Mouse (Mus musculus): ENCODE measurements at regions not wholly inside any gene's neighbourhood (a gene's known extent, or its start where the extent isn't known, plus 50 kb on each side); places are given as distances from the start of the nearest gene placed in this dataset.

DNA sequence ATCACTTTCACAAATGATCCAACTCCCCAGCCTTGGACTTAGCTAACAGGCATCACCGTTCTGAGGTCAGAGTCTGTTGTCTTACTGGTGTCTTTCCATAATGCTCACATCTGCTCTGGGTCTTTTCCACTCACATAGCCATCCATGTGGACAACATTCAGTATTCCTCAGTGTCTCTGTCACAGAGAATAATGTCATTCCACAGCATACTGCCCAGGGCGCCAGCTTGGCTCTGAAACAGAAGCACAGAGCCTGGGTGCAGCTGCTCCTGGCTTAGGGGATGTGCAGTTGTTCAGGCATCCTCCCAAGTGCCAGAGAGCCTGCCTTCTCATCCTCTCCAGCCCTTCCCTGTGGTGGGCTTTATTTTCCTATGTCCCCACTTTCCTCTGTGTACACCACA lies 226.7 kb upstream of the Mki67 start:
- Histone ChIP-seq H3K27ac (no peak overlapping the region), H3K9ac (no peak overlapping the region), H3K4me3 (no peak overlapping the region), H3K9me3 (no peaks in the 10 kb centered on the region), H3K4me1 (no peaks in the 10 kb centered on the region), H3K4me2 (replicated peaks) (no peak overlapping the region), H3K36me3 (no peaks in the 10 kb centered on the region), H3K27me3 (replicated peaks) (no peaks in the 10 kb centered on the region)
- WGBS: 88% methylated on average over 2 of the region's 2 CpGs
- ATAC-seq (ENCODE audit: low FRiP score, low read depth): no peak

DNA sequence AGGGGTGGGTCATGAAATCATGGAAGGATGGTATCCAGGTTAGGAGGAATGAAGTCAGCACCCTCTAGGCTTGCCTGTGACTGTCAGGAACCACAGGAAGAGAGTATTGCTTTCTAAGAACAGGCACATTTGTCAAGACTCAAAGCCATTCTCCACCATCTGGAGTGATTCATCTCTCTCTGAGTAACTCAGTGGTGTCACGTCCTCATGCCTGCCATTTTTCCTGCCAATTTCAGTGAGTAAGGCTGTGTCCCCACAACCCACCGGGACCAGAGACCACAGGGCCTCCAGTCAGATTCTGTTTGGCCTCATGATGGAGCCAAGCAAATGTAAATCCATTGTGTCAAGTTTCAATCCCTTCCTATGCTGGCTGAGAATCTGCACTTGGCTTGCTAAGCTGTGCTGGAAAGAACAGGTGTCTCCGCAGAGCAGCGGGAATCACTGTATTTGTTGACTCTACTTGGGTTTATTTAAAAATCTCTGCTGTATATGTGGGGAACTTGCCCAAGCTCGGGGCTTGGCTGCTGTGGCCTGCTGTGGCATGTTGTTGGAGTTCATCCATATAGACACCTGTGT lies 230.0 kb upstream of the Mki67 start:
- WGBS: 84% methylated on average over 5 of the region's 5 CpGs
- no peak overlapping the region for H3K4me2 ChIP-seq (replicated peaks)
- H3K9ac ChIP-seq: no peak overlapping the region
- ATAC-seq (ENCODE audit: low FRiP score, low read depth): no peak
- H3K36me3 ChIP-seq: no peaks in the 10 kb centered on the region
- H3K9me3 ChIP-seq: no peaks in the 10 kb centered on the region
- no peak overlapping the region for H3K27ac ChIP-seq
- no peaks in the 10 kb centered on the region for H3K27me3 ChIP-seq (replicated peaks)
- no peak overlapping the region for H3K4me3 ChIP-seq
- no peaks in the 10 kb centered on the region for H3K4me1 ChIP-seq

DNA sequence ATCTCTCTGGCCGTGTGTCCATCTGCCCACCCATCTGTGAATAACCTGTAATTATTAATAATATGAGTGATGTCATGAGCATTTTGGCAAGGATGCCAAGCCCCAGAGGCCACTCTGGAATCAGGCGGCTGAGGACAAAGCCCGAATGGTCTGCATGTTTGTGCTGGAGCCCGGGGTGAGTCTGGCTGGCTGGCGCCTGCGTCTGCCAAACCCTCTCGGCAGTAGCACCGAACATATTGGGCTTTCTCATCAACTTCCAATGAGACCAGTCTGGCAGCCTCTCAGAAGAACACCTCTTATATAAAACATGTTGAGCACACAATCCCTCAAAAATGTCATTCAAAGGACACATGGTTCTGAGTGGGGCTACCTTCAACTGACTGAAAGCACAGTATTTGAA lies 244.9 kb upstream of the Mki67 start:
- 86% methylated on average over 8 of the region's 8 CpGs for WGBS
- H3K27ac ChIP-seq: no peak overlapping the region

DNA sequence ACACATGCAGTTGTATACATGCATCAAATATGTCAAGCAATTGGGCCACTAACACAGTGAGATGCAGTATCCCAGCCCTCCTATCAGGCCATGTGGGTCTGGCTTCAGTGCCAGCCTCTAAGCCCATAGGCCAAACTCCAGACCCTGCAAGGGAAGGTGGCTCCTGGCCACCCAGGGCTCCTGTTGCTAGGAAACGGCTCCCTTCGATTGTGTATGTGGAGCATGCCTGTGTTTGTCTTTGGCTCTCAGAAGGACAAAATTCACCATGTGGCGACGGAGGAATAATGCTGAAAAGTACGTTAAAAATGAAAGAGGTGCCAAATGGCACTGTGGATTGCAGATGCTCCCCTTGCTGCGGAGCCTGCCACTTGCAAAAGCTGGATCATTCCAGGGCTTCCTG lies 249.4 kb upstream of the Mki67 start:
- H3K9ac ChIP-seq: no peak overlapping the region
- no peak overlapping the region for H3K4me3 ChIP-seq
- H3K36me3 ChIP-seq: no peaks in the 10 kb centered on the region
- no peaks in the 10 kb centered on the region for H3K9me3 ChIP-seq
- no peak overlapping the region for H3K27ac ChIP-seq
- H3K4me2 ChIP-seq (replicated peaks): no peak overlapping the region
- no peaks in the 10 kb centered on the region for H3K27me3 ChIP-seq (replicated peaks)
- 0 out of 2 replicates have a peak, but pooled peaks have one; percentile 48 for ATAC-seq (ENCODE audit: low FRiP score, low read depth)
- WGBS: 37% methylated on average over 6 of the region's 6 CpGs
- H3K4me1 ChIP-seq: peaks cover 13% of the 10 kb centered on the region

More for the DNA sequence above, 244.9 kb upstream of the Mki67 start:
- ATAC-seq (ENCODE audit: low FRiP score, low read depth): no peak
- no peaks in the 10 kb centered on the region for H3K9me3 ChIP-seq
- H3K4me3 ChIP-seq: no peak overlapping the region
- H3K4me1 ChIP-seq: peaks cover 9% of the 10 kb centered on the region
- no peak overlapping the region for H3K9ac ChIP-seq
- H3K4me2 ChIP-seq (replicated peaks): no peak overlapping the region
- no peaks in the 10 kb centered on the region for H3K27me3 ChIP-seq (replicated peaks)
- H3K36me3 ChIP-seq: no peaks in the 10 kb centered on the region

DNA sequence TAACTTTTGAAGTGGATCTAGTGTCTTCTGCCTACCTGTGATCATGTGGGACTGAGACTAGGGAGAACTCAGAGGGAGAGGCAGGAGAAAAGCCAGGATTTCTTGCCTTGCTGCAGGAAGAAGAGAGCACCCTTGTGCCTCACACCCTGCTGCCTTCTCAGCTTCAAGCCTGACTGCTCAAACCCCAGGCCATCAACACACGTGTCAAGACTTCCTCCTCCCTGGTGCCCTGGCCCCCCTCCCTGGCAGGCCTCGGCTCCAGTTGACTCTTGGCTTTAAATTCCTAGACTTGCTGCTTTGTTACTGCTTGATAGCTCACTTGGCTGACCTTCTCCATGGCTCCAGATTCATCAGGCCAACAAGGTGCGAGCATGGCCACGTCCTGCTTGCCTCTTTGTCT lies 250.1 kb upstream of the Mki67 start:
- no peaks in the 10 kb centered on the region for H3K27me3 ChIP-seq (replicated peaks)
- WGBS: 45% methylated on average over 4 of the region's 4 CpGs
- no peak overlapping the region for H3K27ac ChIP-seq

DNA sequence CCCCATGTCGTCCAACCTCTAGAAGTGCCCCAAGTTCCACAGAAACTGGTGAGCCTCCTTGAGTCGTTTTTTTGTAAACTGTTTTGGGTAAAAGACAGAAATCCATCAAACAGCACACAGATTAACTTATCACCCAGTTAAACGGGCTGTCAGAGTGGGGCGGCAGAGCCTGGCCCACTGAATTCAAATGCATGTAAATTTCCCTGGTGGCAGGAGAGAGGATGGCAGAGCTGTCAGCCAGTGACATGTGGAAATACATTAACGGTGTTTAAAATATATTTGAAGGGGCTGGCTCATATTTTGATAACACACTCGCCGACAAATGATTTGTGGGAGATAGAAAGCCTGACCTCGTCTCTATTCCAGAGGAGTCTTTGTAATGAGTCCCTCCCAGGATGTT lies 252.5 kb upstream of the Mki67 start:
- no peaks in the 10 kb centered on the region for H3K36me3 ChIP-seq
- H3K9ac ChIP-seq: no peak overlapping the region
- H3K4me2 ChIP-seq (replicated peaks): no peak overlapping the region
- 69% methylated on average over 8 of the region's 8 CpGs for WGBS
- no peak for ATAC-seq (ENCODE audit: low FRiP score, low read depth)
- no peaks in the 10 kb centered on the region for H3K9me3 ChIP-seq
- no peak overlapping the region for H3K27ac ChIP-seq
- no peak overlapping the region for H3K4me3 ChIP-seq
- H3K4me1 ChIP-seq: peaks cover 13% of the 10 kb centered on the region
- no peaks in the 10 kb centered on the region for H3K27me3 ChIP-seq (replicated peaks)

More for the DNA sequence above, 250.1 kb upstream of the Mki67 start:
- no peak overlapping the region for H3K4me3 ChIP-seq
- no peaks in the 10 kb centered on the region for H3K9me3 ChIP-seq
- no peaks in the 10 kb centered on the region for H3K36me3 ChIP-seq
- H3K4me1 ChIP-seq: peaks cover 13% of the 10 kb centered on the region
- no peak overlapping the region for H3K9ac ChIP-seq
- no peak overlapping the region for H3K4me2 ChIP-seq (replicated peaks)
- ATAC-seq (ENCODE audit: low FRiP score, low read depth): no peak

DNA sequence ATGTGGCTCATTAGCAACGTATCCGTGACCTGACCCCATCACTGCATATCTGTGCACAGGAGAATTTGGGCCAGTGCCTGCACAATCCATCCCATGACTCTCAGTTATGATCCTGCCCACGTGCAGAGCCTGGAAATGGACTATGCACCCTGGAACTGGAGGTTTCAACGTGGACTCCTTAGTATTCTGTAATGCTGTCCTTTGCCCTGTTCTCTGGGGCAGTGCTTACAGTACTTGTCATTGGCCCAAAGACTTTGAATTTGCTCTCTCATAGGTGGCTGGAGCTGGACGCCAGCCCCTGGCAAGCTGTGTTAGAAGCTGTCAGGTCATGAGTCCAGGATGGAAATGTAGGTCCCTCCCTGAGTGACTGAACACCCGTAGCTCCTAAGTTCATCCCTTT lies 269.9 kb upstream of the Mki67 start:
- H3K4me3 ChIP-seq: no peak overlapping the region
- H3K9me3 ChIP-seq: no peaks in the 10 kb centered on the region
- no peak for ATAC-seq (ENCODE audit: low FRiP score, low read depth)
- 79% methylated on average over 6 of the region's 6 CpGs for WGBS
- H3K4me1 ChIP-seq: no peaks in the 10 kb centered on the region
- H3K27me3 ChIP-seq (replicated peaks): no peaks in the 10 kb centered on the region
- no peaks in the 10 kb centered on the region for H3K36me3 ChIP-seq
- H3K27ac ChIP-seq: no peak overlapping the region
- no peak overlapping the region for H3K4me2 ChIP-seq (replicated peaks)
- H3K9ac ChIP-seq: no peak overlapping the region

DNA sequence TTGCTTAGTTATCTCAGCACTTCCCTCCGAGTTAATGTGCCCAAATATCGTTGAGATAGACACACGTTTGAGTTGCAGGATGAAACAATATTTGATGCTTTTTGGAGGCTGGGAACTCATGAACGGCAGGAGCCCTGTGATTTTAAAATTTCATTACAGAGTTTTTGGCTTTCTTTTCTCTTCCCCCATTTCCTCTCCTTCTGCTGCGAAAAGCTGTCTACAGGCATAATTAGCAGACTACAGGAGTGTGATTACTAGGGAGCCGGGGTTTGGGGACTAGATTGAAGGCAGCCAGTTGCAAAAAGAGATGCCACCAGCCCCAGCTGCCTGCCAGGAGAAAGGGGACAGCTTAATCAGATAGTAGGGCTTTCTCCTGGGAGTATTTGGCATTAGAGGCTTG lies 274.2 kb upstream of the Mki67 start:
- no peak overlapping the region for H3K9ac ChIP-seq
- ATAC-seq (ENCODE audit: low FRiP score, low read depth): no peak
- no peaks in the 10 kb centered on the region for H3K9me3 ChIP-seq
- H3K27ac ChIP-seq: no peak overlapping the region
- H3K4me3 ChIP-seq: no peak overlapping the region
- no peaks in the 10 kb centered on the region for H3K4me1 ChIP-seq
- H3K4me2 ChIP-seq (replicated peaks): no peak overlapping the region
- 66% methylated on average over 6 of the region's 6 CpGs for WGBS
- H3K27me3 ChIP-seq (replicated peaks): no peaks in the 10 kb centered on the region
- no peaks in the 10 kb centered on the region for H3K36me3 ChIP-seq

DNA sequence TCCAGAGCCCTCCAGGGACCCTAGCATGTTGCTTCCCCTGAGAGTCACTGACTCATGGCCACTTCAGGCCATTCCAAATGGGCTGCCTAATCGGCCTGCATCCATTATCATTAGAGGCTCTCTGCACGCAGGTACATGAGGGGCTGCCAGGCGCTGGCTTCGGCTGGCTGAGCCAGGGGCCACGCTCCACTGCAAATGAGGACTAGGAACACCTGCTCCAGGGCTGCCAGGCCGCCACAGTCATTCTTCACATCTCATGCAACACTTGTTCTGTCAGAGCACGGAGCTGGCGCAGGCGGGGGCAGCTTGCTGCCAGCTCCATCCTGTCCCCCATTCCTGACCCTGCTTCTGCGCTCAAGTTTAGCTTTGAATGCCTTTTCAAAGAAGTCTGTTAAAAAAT lies 280.7 kb upstream of the Mki67 start:
- 75% methylated on average over 10 of the region's 10 CpGs for WGBS
- Histone ChIP-seq H3K9me3 (no peaks in the 10 kb centered on the region), H3K27me3 (replicated peaks) (no peaks in the 10 kb centered on the region), H3K27ac (no peak overlapping the region), H3K4me2 (replicated peaks) (no peak overlapping the region), H3K36me3 (no peaks in the 10 kb centered on the region), H3K4me1 (0 out of 2 replicates have a peak, but pooled peaks cover 4% of the 10 kb centered on the region), H3K9ac (no peak overlapping the region; the same call in 1 of the 2 replicates), H3K4me3 (no peak overlapping the region)
- ATAC-seq (ENCODE audit: low FRiP score, low read depth): no peak

DNA sequence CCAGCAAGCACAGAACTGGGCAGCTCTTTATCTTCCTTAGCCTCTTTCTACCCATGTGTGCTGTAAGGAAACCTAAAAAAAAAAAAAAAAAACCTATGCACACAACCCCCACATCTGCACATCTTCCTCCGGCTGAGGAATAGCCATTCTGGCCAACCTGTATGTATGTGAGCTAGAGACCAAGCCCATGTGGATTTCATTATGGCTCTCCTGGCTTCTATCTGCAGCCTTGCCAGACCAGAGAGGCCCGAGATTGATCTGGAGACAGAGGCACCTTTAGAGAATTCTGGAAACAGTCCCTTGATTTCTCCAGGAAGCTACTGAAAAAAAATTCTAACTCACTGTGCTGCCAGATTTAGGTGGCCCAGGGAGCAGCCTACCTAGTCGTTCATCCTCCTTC lies 281.5 kb upstream of the Mki67 start:
- Histone ChIP-seq H3K36me3 (no peaks in the 10 kb centered on the region), H3K9me3 (no peaks in the 10 kb centered on the region), H3K4me1 (0 out of 2 replicates have a peak, but pooled peaks cover 4% of the 10 kb centered on the region), H3K4me2 (replicated peaks) (no peak overlapping the region), H3K9ac (no peak overlapping the region), H3K27me3 (replicated peaks) (no peaks in the 10 kb centered on the region), H3K4me3 (no peak overlapping the region), H3K27ac (no peak overlapping the region)
- no peak for ATAC-seq (ENCODE audit: low FRiP score, low read depth)
- 72% methylated on average over 3 of the region's 3 CpGs for WGBS

DNA sequence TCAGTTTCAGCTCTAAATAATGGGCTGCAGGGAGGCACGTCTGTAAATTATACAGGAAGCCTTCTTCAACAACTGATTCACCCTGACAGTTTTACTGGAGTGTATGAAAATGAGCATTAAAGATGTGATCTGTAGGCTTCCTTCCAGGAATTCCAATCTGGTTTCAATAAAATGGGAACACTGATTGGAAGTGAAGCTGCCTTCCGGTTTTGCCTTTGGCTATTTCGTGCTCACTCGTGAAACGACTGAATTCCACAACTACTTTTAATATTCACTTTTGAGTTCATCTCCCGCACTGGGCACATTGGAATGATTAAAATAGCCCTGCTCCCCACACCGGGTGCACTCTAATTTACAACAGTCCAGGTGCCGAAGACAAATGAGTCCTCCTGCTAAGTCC lies 286.2 kb upstream of the Mki67 start:
- 72% methylated on average over 8 of the region's 8 CpGs for WGBS
- no peaks in the 10 kb centered on the region for H3K36me3 ChIP-seq

DNA sequence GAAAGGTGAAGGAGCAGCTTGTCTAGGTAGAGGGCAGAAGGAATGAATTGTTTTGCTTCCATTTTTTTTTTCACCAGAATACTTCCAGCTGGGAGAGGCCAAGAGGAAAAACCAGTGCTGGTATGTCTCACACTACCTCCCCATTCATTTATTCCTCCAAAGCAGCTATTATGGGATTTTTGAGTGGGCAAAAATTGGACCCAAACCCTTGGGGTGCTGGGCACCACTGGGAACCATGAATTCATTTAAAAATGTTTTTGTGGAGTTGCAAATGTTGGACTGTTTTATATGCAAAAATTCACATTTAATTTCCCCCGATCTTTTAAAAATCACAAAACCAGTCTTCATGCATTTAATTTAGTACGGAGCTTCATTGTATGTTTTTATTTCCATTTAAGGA lies 287.1 kb upstream of the Mki67 start:
- Histone ChIP-seq H3K4me2 (replicated peaks) (no peak overlapping the region), H3K4me3 (no peak overlapping the region), H3K9ac (no peak overlapping the region), H3K27me3 (replicated peaks) (peaks cover under 1% of the 10 kb centered on the region; the same call in 1 of the 2 replicates), H3K36me3 (no peaks in the 10 kb centered on the region), H3K9me3 (no peaks in the 10 kb centered on the region), H3K27ac (no peak overlapping the region), H3K4me1 (peaks cover 8% of the 10 kb centered on the region; the same call in 1 of the 2 replicates)
- WGBS: 92% methylated on average over 2 of the region's 2 CpGs
- ATAC-seq (ENCODE audit: low FRiP score, low read depth): no peak

More for the DNA sequence above, 286.2 kb upstream of the Mki67 start:
- Histone ChIP-seq H3K27me3 (replicated peaks) (no peaks in the 10 kb centered on the region), H3K27ac (no peak overlapping the region), H3K9ac (no peak overlapping the region), H3K4me1 (0 out of 2 replicates have a peak, but pooled peaks cover under 1% of the 10 kb centered on the region), H3K4me3 (no peak overlapping the region), H3K4me2 (replicated peaks) (no peak overlapping the region), H3K9me3 (no peaks in the 10 kb centered on the region)
- no peak for ATAC-seq (ENCODE audit: low FRiP score, low read depth)

DNA sequence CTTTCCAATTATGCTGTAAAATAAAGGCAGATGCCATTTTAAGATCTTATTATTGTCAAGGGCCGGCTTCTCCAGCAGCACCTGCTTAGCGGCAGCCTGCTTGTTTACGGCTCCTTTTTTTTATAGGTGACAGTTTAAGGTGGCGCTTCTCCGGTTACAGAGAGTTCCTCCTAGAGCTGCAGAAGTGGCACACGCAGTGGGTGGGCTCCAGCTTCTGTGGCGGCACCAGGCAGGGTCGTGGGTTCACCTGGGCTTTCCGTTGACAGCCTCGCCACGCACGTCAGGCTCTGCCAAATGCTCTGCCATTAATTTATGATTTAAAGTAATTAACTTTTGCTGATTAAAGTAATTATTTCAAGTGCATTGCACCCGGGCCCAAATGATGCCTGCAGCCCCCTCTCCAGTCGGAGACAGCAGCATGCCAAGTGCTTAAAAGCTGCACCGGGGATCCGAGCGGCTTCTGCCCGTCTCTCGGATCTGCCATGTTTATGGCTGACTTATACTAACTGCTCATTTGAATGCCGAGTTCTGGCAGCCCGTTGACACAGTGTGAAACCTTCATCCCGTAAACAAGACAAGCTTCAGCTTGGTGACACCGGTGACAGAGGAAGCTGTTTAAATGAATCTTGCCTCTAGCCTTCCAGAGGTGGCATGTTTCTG lies 291.8 kb upstream of the Mki67 start:
- peaks cover 12% of the 10 kb centered on the region; the same call in 1 of the 2 replicates for H3K4me1 ChIP-seq

More for the DNA sequence above, 291.8 kb upstream of the Mki67 start:
- WGBS: 15% methylated on average over 23 of the region's 23 CpGs
- H3K4me2 ChIP-seq (replicated peaks): peak overlapping the region; percentile 53
- no peak overlapping the region for H3K27ac ChIP-seq
- ATAC-seq (ENCODE audit: low FRiP score, low read depth): no peak
- peak overlapping the region; percentile 1; the same call in 1 of the 2 replicates for H3K4me3 ChIP-seq
- no peak overlapping the region for H3K9ac ChIP-seq
- H3K9me3 ChIP-seq: no peaks in the 10 kb centered on the region
- H3K27me3 ChIP-seq (replicated peaks): peaks cover 8% of the 10 kb centered on the region; the same call in 1 of the 2 replicates
- H3K36me3 ChIP-seq: no peaks in the 10 kb centered on the region
